Mouse (Mus musculus): ENCODE data around the gene Klra4.
"Not testable (repeated sequence)": the region's sequence is repeated elsewhere in the genome, so short reads cannot be mapped to it uniquely, and the experiment has no call there.

Gene Klra4

DNA sequence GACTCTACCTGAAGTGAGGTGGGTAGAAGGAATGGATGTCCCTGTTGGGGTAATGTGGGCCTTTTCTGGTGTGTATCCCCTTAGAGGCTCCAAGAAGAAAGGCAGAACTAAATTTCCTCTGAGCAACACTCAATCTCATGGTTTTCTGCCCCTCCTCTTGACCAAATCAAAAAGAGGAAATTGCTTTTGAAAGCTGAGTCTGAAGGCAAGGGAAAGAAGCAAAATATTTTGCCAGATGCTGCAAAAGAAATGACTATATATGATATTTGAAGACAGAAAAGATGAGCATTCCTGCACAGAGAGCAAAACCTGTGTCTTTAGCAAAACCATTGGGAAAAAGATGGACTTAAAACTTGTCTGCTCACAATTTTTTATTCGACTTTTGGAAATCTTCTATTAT, at the start of gene Klra4:
Klra4 (minus strand) TSS at position 101 of the 400 bp plus-strand sequence.
- not testable (repeated sequence) for DNase-seq (ENCODE audit: low read depth, low spot score)

DNA sequence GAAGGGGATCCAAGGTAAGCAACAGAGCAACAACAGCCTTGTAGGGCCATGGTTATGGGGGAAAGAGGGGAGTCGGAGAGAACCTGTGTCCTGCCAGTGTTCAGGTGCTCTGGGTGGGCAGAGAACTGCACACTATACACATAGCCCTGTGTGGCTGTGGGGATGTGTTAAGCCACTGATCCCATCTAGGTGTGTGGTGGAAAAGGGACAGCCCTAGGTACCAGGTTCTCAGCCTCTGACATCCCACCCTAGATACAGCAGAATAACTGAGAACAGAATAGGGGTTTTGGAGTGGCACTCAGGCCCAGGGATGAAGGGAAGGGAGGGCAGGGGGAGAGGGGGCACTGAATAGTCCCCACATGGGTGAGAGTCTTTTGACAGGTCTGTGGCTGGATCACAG, 43.4 kb upstream of the Klra4 start:
- no peak for DNase-seq (ENCODE audit: low read depth, low spot score)

GRCm38 (mm10) chr6:130102743-130103142, 35.7 kb upstream of the Klra4 start:
- not testable (repeated sequence) for DNase-seq (ENCODE audit: low read depth, low spot score)

DNA sequence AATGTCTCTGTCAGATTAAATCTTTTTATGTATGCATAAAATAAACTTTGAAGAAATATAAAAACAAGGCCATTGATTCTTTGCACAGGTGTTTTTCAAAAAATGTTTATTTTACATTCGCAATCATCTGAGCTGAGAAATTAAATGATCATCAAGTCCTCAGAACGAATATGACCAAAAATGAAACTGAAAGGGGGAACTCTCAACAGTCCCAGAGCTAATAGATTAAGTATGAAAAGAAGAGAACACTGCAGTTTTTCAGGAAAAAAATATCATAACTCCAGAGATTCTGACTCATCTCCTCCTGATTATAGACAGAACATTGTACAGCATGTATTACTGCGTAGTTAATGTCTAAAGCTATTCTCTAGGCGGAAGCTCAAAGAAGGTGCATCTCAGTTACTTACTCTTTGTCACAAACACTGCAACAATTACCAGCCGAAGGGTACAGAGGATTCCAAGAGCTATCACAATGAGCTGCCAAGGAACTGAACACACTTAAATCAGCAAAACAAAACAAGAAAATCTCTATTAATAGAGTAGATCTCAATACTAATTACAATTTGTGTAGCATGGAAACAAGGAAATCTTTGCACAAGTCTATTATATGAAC, 25.4 kb upstream of the Klra4 start:
- no peak for DNase-seq (ENCODE audit: low read depth, low spot score)

DNA sequence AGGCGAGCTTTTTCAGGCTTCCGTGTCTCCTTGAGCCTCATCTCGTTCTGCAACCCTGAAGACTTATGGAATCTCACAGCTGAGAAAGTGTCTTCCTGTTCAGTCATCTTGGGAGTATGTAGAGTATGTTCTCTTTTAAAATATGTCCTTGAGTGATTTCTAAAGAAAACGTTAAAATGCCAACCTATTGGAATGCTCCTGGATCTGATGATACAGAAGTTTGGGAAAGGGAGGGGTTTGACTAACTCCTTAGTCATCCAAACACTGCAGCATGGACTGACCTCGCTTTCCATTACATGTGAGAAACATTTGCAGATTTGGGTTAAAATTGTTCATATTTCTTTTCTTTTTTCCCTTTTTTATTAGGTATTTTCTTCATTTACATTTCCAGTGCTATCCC, 1.9 kb downstream of the Klra4 start:
- peak; percentile 80 for DNase-seq (ENCODE audit: low read depth, low spot score)

DNA sequence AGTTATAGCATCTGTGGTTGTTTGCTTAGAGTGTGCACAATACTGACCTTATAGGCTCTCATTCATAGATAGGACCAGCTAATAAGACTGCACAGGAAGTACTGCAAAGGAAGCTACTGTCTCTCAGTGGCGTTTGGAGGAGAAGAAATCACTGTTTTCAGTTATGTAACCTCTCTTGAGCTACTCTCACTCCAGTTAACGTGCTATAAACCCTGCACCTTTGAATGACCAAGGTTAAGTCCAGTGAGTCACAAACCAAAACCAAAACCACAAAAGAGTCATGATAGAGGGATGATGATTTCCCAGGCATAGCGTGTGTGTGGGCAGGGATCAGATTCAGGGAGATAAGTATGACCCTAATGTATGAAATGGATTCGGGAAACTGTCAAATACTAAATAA, 31.9 kb downstream of the Klra4 start:
- not testable (repeated sequence) for DNase-seq (ENCODE audit: low read depth, low spot score)

GRCm38 (mm10) chr6:130031493-130032089, 35.5 kb downstream of the Klra4 start:
- not testable (repeated sequence) for DNase-seq (ENCODE audit: low read depth, low spot score)

- no peak for DNase-seq (ENCODE audit: low read depth, low spot score)
These were observed 40.2 kb downstream of the Klra4 start, which contains the start of gene Klra6 for GRCm38 (mm10) chr6:130026854-130027253. Gene Klra6 (minus strand): TSS chr6:130026954.
